Mouse (Mus musculus): ENCODE results near the gene Senp1.

Gene Senp1

GRCm38 (mm10) chr15:98107703-98108296 lies 14.3 kb upstream of the Senp1 start:
- DNase-seq (ENCODE audit: low spot score), result no peak

DNA sequence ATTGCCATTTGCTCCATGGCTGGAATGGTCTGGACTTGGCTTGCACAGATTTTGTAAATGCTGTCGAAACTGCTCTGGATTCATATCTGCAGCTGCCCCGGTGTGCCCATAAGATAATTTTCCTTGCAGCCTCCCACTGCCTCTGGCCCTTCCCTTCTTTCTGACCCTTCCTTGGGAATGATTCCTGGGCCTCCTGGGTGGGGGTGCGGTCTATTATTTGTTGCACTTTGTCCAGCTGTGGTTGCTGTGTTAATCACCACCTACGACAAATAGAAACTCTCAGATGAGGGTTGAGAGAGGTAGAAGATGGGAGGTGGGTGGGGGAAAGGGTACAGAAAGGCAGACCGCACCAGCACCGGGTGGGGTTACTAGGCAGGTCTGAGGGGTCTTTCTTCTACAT lies 13.7 kb upstream of the Senp1 start:
- DNase-seq (ENCODE audit: low spot score), result no peak

GRCm38 (mm10) chr15:98106506-98106905 lies 13.0 kb upstream of the Senp1 start:
- DNase-seq (ENCODE audit: low spot score), result no peak

GRCm38 (mm10) chr15:98102401-98102800 lies 8.9 kb upstream of the Senp1 start:
- no peak for DNase-seq (ENCODE audit: low spot score)

- DNase-seq (ENCODE audit: low spot score), result no peak
These were observed 5.0 kb upstream of the Senp1 start for GRCm38 (mm10) chr15:98098519-98098918.

GRCm38 (mm10) chr15:98096957-98097356 lies 3.4 kb upstream of the Senp1 start:
- DNase-seq (ENCODE audit: low spot score), result no peak

GRCm38 (mm10) chr15:98094905-98095304 lies 1.4 kb upstream of the Senp1 start:
- DNase-seq (ENCODE audit: low spot score), result no peak

GRCm38 (mm10) chr15:98092372-98093120 lies 998 bp downstream of the Senp1 start, which contains the start of gene Pfkm:
Pfkm (plus strand) TSS chr15:98092589.
- no peak for DNase-seq (ENCODE audit: low spot score)

GRCm38 (mm10) chr15:98091841-98092240 lies 1.7 kb downstream of the Senp1 start:
- no peak for DNase-seq (ENCODE audit: low spot score)

DNA sequence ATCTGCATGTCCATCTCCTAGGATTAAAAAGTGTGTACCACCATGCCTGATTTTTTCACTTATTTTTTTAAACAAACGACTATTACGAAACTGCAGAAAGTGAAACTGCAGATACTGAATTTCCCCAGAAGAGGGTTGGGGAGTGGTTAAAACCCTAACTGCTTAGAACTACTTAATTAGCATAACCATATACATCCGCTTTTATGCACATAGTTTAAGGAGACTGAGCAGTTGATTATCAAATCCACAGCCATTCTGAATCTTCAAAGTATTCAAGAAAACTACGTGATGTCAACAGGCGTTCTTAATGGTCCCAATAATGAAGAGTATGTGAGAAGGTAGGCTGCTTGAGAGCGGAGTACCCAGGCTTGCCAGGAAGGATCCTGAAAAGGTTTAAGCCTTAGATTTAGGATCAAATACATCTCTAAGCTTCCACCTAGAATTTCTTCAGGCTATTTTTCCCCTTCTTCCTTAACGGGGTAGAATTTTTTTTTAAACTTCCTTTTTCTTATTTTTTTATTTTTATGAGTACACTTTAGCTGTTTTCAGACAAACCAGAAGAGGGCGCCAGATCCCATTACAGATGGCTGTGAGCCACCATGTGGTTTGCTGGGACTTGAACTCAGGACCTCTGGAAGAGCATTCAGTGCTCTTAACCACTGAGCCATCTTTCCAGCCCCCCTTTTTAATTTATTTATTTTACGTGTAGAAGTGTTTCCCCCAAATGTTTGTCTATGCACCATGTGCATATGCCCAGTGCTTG lies 3.9 kb downstream of the Senp1 start:
- peak; percentile 41 for DNase-seq (ENCODE audit: low spot score)

GRCm38 (mm10) chr15:98088889-98089288 lies 4.7 kb downstream of the Senp1 start:
- DNase-seq (ENCODE audit: low spot score), result no peak

DNA sequence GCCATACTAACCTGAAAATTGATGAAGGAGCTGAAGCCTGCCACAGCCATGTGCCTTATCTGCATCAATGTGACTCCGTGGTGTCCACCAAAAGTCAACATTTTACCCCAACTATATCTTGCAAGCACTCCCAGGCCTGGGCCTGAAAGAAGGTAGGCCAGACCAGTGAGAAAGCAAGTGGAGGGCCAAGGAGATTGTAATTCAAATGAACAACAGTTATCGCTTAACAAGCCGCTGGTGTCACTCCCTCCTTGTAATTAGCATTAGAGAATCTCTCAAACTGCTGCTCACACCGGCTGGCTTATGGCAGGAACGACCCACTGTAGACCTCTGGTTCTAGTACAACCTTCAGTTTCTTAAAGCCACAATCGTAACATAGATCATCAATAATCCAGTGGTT lies 16.6 kb downstream of the Senp1 start:
- no peak for DNase-seq (ENCODE audit: low spot score)

DNA sequence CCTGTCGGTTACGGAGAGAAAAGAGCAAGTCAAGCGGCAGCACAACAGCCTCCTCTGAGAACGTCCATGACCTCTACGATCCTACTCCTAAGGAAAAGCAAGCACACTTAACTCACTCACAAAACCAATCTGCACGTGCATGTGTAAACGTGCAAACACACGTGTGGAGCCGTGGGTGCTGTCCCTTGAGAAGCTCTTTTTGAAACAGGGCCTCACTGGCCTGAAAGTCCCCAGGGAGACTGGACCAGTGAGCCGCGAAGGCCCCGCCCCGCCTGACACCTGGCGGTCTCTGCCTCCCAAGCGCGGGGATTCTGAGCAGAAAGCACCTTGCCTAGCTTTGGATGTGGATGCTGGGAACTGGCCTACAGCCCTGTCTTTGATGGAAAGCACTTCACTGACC lies 18.5 kb downstream of the Senp1 start:
- DNase-seq (ENCODE audit: low spot score), result no peak

DNA sequence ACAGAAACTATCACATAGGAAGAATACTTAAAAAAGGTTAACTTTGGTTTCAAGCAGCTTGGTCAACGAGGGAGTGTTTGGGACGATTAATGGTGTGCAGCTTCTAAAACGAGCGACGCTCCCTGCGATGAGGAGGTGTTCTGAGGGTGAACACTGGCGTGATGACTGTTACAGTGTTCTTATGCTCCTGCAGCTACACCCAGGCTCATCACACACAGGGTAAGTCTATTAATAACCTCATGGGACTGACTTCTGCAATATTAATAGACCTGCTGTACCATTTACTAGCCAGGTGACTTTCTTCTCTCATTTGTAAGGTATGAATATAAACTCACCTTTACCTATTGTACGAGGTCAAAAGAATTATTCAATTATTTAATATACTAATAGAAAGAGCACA lies 19.0 kb downstream of the Senp1 start:
- DNase-seq (ENCODE audit: low spot score), result no peak

DNA sequence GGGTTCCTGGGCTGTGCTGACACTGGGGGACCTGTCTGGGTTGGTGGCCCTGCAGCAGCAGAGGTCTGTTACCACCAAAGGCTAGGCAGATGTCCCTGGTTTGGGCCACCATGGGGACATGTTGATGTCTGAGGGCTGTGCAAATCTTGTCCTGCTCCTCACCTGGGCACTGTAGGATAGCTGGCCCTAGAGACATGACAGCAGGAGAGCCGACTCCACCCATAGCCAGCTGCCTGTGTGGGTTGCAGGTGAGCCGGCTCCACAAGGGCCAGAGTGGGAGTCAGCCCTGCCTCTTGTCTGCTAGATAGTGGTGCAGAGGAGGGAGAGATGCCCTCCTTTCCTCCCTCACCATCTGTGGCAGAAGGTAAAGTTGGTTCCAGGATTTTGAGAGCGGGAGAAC lies 23.2 kb downstream of the Senp1 start:
- DNase-seq (ENCODE audit: low spot score), result no peak

- DNase-seq (ENCODE audit: low spot score), result no peak
These were observed 23.8 kb downstream of the Senp1 start for GRCm38 (mm10) chr15:98069566-98070245.

DNA sequence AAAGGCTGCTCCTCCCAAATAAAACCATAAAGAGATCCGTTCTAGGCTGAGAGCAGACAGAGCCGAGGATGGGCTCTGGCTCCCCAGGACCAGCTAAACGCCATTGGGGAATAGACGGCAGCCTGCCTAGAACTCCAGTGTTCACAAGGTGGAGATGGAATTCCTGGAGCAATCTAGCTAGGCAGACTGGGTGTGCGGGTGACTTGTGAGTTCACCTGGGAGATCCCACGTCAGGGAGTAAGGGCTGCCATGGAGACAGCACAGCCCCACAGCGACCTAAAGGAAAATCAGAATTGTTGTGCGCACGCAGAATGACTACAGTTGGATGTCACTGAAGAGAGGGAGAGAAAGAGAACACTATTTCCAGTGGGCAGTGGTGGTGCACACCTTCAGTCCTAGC lies 25.0 kb downstream of the Senp1 start:
- DNase-seq (ENCODE audit: low spot score), result no peak

GRCm38 (mm10) chr15:98067492-98067891 lies 26.1 kb downstream of the Senp1 start:
- DNase-seq (ENCODE audit: low spot score), result no peak

DNA sequence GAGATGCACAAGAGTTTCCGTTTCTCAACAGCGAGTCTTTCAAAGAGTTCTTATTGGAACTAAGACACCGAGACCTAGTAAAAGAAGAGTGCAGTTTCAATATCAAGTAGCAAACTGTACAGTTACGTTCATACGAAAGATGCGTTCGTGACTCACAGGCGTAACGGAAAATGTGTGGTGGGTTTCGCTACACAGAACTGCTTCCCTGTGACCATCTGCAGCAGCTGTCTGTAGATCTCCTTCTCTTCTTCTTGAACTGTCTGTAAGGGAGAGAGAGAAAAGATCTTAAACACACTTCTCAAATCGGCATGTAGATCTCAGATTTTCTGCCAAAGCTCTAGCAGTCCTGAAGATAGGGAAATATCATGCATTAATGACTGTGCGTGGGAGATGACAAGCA lies 26.9 kb downstream of the Senp1 start:
- no peak for DNase-seq (ENCODE audit: low spot score)

GRCm38 (mm10) chr15:98065881-98066280 lies 27.7 kb downstream of the Senp1 start:
- no peak for DNase-seq (ENCODE audit: low spot score)

DNA sequence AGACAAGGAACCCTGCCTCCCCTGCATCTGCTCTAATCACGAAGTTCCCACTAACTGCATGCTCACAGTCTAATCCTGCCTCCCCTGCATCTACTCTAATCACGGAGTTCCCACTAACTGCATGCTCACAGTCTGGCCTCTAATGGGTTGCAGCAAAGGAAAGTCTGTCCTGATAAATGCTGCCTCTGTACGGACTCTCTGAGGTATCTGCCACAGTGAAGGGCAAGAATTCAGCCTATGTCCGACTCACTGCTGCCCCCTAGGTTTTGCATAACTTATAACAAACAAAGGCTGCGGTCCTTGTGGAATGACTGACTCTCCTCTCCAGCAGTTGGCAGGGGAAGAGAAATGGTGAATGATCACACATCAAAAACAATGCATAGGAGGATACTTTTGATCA lies 38.3 kb downstream of the Senp1 start:
- no peak for DNase-seq (ENCODE audit: low spot score)

GRCm38 (mm10) chr15:98051685-98052084 lies 41.9 kb downstream of the Senp1 start:
- DNase-seq (ENCODE audit: low spot score), result no peak

Data from urinary bladder, postnatal 14 days (tissue).